Mouse (Mus musculus) MEL (cell line): Measurements from ENCODE around the gene Mmp25. TPM values are rescaled to one million over a fixed set of nuclear protein-coding genes. Genes with fewer than 3 reads are reported as not detected.

Experiments
- DNase-seq: peaks from one replicate; pipeline ENCODE4 v3.0.0; 2011; ENCODE audit warnings: low read depth, low spot score
- H3K27ac ChIP-seq: 2 replicates; pipeline ENCODE4 v1.5.1; 2012; ENCODE audit warnings: low read depth, mild to moderate bottlenecking, control low read depth, low read length, moderate library complexity; ENCODE audit not compliant: control insufficient read depth
- H3K27me3 ChIP-seq, 2 experiments: fragments of 150-350 bp in 1 of 2; sonication (generic) in 1 of 2; 2 replicates each; pipeline ENCODE4 v1.6.1; 2012; ENCODE audit warnings: low read length in 2 of 2, mild to moderate bottlenecking in 2 of 2, improper control_type of control experiment in 1 of 2, moderate library complexity in 1 of 2; ENCODE audit not compliant: insufficient read depth in 2 of 2, control insufficient read depth in 1 of 2
- H3K36me3 ChIP-seq, 2 experiments: 2 replicates each; pipeline ENCODE4 v1.6.1; 2012 to 2014; ENCODE audit warnings: low read length in 2 of 2, improper control_type of control experiment in 1 of 2, inconsistent platforms in 1 of 2, mild to moderate bottlenecking in 1 of 2; ENCODE audit not compliant: insufficient read depth in 2 of 2, control insufficient read depth in 1 of 2
- H3K4me1 ChIP-seq, 2 experiments: fragments of 150-350 bp in 1 of 2; sonication (generic) in 1 of 2; 2 replicates each; pipeline ENCODE4 v1.6.1; 2012; ENCODE audit warnings: low read length in 2 of 2, improper control_type of control experiment in 1 of 2, mild to moderate bottlenecking in 1 of 2; ENCODE audit not compliant: insufficient read depth in 2 of 2, control insufficient read depth in 1 of 2
- H3K4me3 ChIP-seq, 2 experiments: fragments of 150-350 bp in 1 of 2; sonication (generic) in 1 of 2; 2 replicates each; pipeline ENCODE4 v1.5.1; 2012; ENCODE audit warnings: low read depth in 2 of 2, low read length in 2 of 2, mild to moderate bottlenecking in 2 of 2, moderate library complexity in 2 of 2, control low read depth in 1 of 2, improper control_type of control experiment in 1 of 2; ENCODE audit not compliant: control insufficient read depth in 1 of 2, insufficient read depth in 1 of 2
- H3K79me2 ChIP-seq: 2 replicates; pipeline ENCODE4 v1.6.1; 2012; ENCODE audit warnings: mild to moderate bottlenecking, low read length, moderate library complexity; ENCODE audit not compliant: control insufficient read depth, poor library complexity, insufficient read depth
- H3K9ac ChIP-seq: 2 replicates; pipeline ENCODE4 v1.6.1; 2012; ENCODE audit warnings: low read depth, mild to moderate bottlenecking, control low read depth, low read length, moderate library complexity; ENCODE audit not compliant: control insufficient read depth, poor library complexity, severe bottlenecking
- H3K9me3 ChIP-seq: fragments of 150-350 bp; sonication (generic); replicated peaks from 2 replicates; pipeline ENCODE4 v1.6.1; 2012; ENCODE audit warnings: mild to moderate bottlenecking, low read length, improper control_type of control experiment, moderate library complexity; ENCODE audit not compliant: insufficient read depth
- E2F4 ChIP-seq: IDR thresholded peaks from 2 replicates; pipeline ENCODE4 v1.6.1; 2011; ENCODE audit warnings: low read depth, low read length, improper control_type of control experiment, borderline replicate concordance
- EP300 ChIP-seq, 2 experiments: IDR thresholded peaks; 2 replicates each; pipeline ENCODE4 v1.6.1; 2011; ENCODE audit warnings: improper control_type of control experiment in 2 of 2, low read length in 2 of 2, low read depth in 1 of 2, mild to moderate bottlenecking in 1 of 2
- GATA1 ChIP-seq: IDR thresholded peaks from 2 replicates; pipeline ENCODE4 v1.6.1; 2011; ENCODE audit warnings: low read depth, low read length, improper control_type of control experiment
- HCFC1 ChIP-seq: IDR thresholded peaks from 2 replicates; pipeline ENCODE4 v1.6.1; 2012; ENCODE audit warnings: low read depth, mild to moderate bottlenecking, inconsistent platforms, low read length, improper control_type of control experiment, moderate library complexity
- JUND ChIP-seq: IDR thresholded peaks from 2 replicates; pipeline ENCODE4 v1.6.1; 2011; ENCODE audit warnings: low read depth, mild to moderate bottlenecking, improper control_type of control experiment, low read length
- MAFK ChIP-seq: IDR thresholded peaks from 2 replicates; pipeline ENCODE4 v1.6.1; 2011; ENCODE audit warnings: low read depth, mild to moderate bottlenecking, low read length, improper control_type of control experiment, borderline replicate concordance
- MAX ChIP-seq: IDR thresholded peaks from 2 replicates; pipeline ENCODE4 v1.6.1; 2011; ENCODE audit warnings: low read length, improper control_type of control experiment
- MYB ChIP-seq: IDR thresholded peaks from 2 replicates; pipeline ENCODE4 v1.6.1; 2011; ENCODE audit warnings: mild to moderate bottlenecking, low read depth, low read length, improper control_type of control experiment
- NRF1 ChIP-seq: IDR thresholded peaks from 2 replicates; pipeline ENCODE4 v1.6.1; 2014; ENCODE audit warnings: low read depth, mild to moderate bottlenecking, inconsistent platforms, low read length, improper control_type of control experiment, moderate library complexity; ENCODE audit not compliant: poor library complexity, insufficient read depth, severe bottlenecking
- POLR2A ChIP-seq, 2 experiments: IDR thresholded peaks; 2 replicates each; pipeline ENCODE4 v1.6.1; 2011 to 2012; ENCODE audit warnings: low read length in 2 of 2, mild to moderate bottlenecking in 2 of 2, control low read depth in 1 of 2, improper control_type of control experiment in 1 of 2, low read depth in 1 of 2, moderate library complexity in 1 of 2; ENCODE audit not compliant: control insufficient read depth in 1 of 2, insufficient read depth in 1 of 2, poor library complexity in 1 of 2
- RCOR1 ChIP-seq: IDR thresholded peaks from 2 replicates; pipeline ENCODE4 v1.6.1; 2012; ENCODE audit warnings: low read depth, mild to moderate bottlenecking, inconsistent platforms, low read length, improper control_type of control experiment
- TAL1 ChIP-seq: IDR thresholded peaks from 2 replicates; pipeline ENCODE4 v1.6.1; 2012; ENCODE audit warnings: mild to moderate bottlenecking, inconsistent platforms, low read length, moderate library complexity, mixed read lengths
- USF2 ChIP-seq, 2 experiments: IDR thresholded peaks; 2 replicates each; pipeline ENCODE4 v1.6.1; 2011 to 2012; ENCODE audit warnings: improper control_type of control experiment in 2 of 2, low read length in 2 of 2, borderline replicate concordance in 1 of 2, inconsistent platforms in 1 of 2, low read depth in 1 of 2, mild to moderate bottlenecking in 1 of 2; ENCODE audit not compliant: insufficient read depth in 1 of 2
- ZC3H11A ChIP-seq: IDR thresholded peaks from 2 replicates; pipeline ENCODE4 v1.6.1; 2012; ENCODE audit warnings: low read depth, mild to moderate bottlenecking, inconsistent platforms, low read length, improper control_type of control experiment
- polyA plus RNA-seq, 2 experiments: library from polyadenylated mRNA; stranded (reverse) in 1 of 2; unstranded in 1 of 2; fragments of >175 nt in 1 of 2; fragments of >200 nt in 1 of 2; gene quantifications; 2 replicates each; pipeline versions ENCODE4 v1.2.1 to v1.2.4; 2012; ENCODE audit warnings: low replicate concordance in 2 of 2, low read depth in 1 of 2; ENCODE audit not compliant: insufficient read length in 2 of 2, insufficient read depth in 1 of 2, missing spikeins in 1 of 2
- total RNA-seq: library from RNA; depleted of rRNA; stranded (reverse); fragments of 300-350 nt; gene quantifications from 2 replicates; pipeline ENCODE4 v1.2.3, GENCODE M21; 2012

Mmp25 gene
- total and polyA plus RNA-seq, 3 experiments: 0.01 TPM; not detected in 2

DNA sequence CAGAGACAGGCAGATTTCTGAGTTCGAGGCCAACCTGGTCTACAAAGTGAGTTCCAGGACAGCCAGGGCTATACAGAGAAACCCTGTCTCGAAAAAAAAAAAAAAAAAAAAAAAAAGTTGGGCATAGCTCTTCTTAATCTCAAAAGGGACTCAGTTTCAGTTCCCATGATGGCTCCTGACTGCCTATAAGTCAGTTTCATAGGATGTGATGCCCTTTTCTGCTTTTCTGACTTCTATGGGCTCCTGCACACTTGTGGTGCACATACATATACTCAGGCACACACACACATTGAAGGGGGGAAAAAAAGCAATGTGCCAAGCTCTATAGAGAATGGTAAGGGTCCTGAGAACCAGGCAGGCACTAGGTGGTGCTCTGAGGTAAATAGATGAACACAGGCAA, 8.2 kb upstream of the Mmp25 start:
- peaks cover 2 to 4% of the 10 kb centered on the region in 2 experiments for H3K27me3 ChIP-seq
- no peak overlapping the region for H3K9ac ChIP-seq
- no peaks in the 10 kb centered on the region for H3K36me3 ChIP-seq
- no peaks in the 10 kb centered on the region for H3K79me2 ChIP-seq
- no peak overlapping the region for H3K4me3 ChIP-seq
- no peak overlapping the region for H3K27ac ChIP-seq
- TF ChIP-seq MAX (no peak), E2F4 (no peak), NRF1 (no peak), ZC3H11A (no peak), EP300 (IDR thresholded peaks at IDR 0.05; ENCODE audit: low read depth in 1 of 2, low read length in 2 of 2) (no peak), MAFK (no peak), USF2 (IDR thresholded peaks at IDR 0.05; ENCODE audit: borderline replicate concordance in 1 of 2, insufficient read depth in 1 of 2, low read depth in 1 of 2, low read length in 2 of 2) (no peak)
- TF ChIP-seq, all 39 proteins: peak for 0
- Histone ChIP-seq H3K9me3 (no peaks in the 10 kb centered on the region), H3K4me1 (no peaks in the 10 kb centered on the region)
- no peak for DNase-seq

DNA sequence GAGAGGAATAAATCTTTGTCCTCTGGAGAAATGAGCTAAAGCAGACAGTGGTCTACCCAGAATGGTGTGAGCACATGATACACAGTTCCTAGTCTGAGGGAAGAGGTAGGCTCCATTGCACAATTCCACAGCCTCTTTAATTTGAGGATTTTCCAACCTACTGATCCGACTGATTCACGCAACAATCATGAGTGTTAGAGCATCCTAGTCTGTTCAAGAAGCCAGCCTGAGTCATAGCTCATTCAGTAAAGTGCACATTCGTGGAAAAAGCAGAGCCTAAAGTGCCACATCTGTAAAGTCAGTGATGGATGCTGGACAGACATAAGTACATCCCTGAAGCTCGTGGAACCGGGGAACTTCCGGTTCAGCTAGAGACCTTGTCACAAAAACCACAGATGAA, 6.3 kb upstream of the Mmp25 start:
- no peaks in the 10 kb centered on the region for H3K36me3 ChIP-seq
- no peaks in the 10 kb centered on the region for H3K9me3 ChIP-seq
- peaks cover 2 to 4% of the 10 kb centered on the region in 2 experiments for H3K27me3 ChIP-seq
- no peaks in the 10 kb centered on the region for H3K4me1 ChIP-seq
- H3K9ac ChIP-seq: no peak overlapping the region
- TF ChIP-seq GATA1: no peak
- no peak overlapping the region for H3K4me3 ChIP-seq
- DNase-seq: no peak
- no peaks in the 10 kb centered on the region for H3K79me2 ChIP-seq
- no peak overlapping the region for H3K27ac ChIP-seq

DNA sequence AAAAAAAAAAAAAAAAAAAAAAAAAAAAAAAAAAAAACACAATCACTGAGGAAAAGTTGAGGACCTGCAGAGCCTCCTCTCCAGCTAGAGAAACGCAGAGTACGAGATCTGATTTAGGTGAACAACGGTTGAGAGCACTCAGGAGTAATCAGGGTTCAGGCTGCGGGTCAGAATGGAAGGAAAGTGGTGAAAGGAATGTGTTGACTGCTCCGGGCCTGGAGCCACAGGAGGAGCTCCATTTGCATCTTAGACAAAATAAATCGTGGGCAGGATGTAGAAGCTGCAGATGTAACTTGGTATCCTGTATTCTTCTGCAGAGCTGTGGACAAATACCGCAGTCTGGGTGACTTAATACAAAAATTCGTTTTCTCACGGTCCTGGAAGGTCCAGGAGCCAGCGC, 817 bp upstream of the Mmp25 start:
- peaks cover 2 to 3% of the 10 kb centered on the region in 2 experiments; a peak in 2 of 4 replicates for H3K27me3 ChIP-seq
- no peaks in the 10 kb centered on the region for H3K36me3 ChIP-seq
- H3K79me2 ChIP-seq: no peaks in the 10 kb centered on the region
- no peaks in the 10 kb centered on the region for H3K9me3 ChIP-seq
- no peak for DNase-seq
- H3K9ac ChIP-seq: no peak overlapping the region
- TF ChIP-seq JUND (no peak), MYB (no peak), RCOR1 (no peak), POLR2A (IDR thresholded peaks at IDR 0.05; ENCODE audit: control insufficient read depth in 1 of 2, insufficient read depth in 1 of 2, low read depth in 1 of 2, low read length in 2 of 2, poor library complexity in 1 of 2) (no peak), TAL1 (no peak), HCFC1 (no peak)
- H3K4me1 ChIP-seq: no peaks in the 10 kb centered on the region
- H3K27ac ChIP-seq: no peak overlapping the region
- no peak overlapping the region for H3K4me3 ChIP-seq
